ENCODE assay signal across 9 mouse cellular contexts in the genomic region with DNA sequence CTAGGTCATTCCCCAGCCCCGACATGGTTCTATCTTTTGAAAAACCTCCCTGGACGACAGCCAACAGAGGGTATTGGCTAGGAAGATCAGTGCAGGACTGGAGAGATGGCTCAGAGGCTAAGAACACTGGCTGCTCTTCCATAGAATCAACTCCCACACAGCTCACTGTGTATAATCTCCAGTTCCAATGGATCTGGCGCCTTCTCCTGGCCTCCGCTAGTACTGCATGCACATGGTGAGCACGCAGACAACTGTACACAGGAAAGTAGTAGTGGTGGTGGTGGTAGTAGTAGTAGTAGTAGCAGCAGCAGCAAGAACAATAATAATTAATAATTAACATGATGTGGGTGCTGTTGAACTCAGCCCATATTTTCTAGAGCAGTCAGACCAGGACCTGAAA.
DNase-seq lines count a peak whose midpoint lies in the region; ATAC-seq lines count a peak whose summit lies in the region.
"Had no signal": no experiment of that assay in that cellular context is flagged by ENCODE, and none has a peak within 500 bp of the region (broad histone marks: within the 10 kb centered on the region; RNA-seq: fewer than 3 reads in every experiment).

No protein-coding gene starts in this region.

- H3K27ac ChIP-seq in hindbrain, embryonic 10.5 days = no peak overlapping the region
- no peak overlapping the region for H3K27ac ChIP-seq in hindbrain, embryonic 12.5 days
- H3K27ac ChIP-seq: macrophage had no signal

- no peak overlapping the region for H3K4me3 ChIP-seq in hindbrain, embryonic 10.5 days
- H3K4me3 ChIP-seq in hindbrain, embryonic 12.5 days = no peak overlapping the region

- H3K9ac ChIP-seq in hindbrain, embryonic 12.5 days = no peak overlapping the region

- DNase-seq in hindbrain, embryonic 10.5 days (ENCODE audit: low spot score) = peak; percentile 49
- peak; percentile 10 for DNase-seq in urinary bladder, postnatal 14 days (ENCODE audit: low spot score)
- no peak for DNase-seq in urinary bladder, postnatal 10 days (ENCODE audit: low spot score)
- peak; percentile 46 for DNase-seq in kidney, postnatal 10 days
- DNase-seq in right cerebral cortex, adult 18-20 months = peak; percentile 53
- DNase-seq in spleen, postnatal 4 days (ENCODE audit: low spot score in 2 of 2) = no peak

- H3K4me1 ChIP-seq in hindbrain, embryonic 10.5 days (replicated peaks) = no peaks in the 10 kb centered on the region
- H3K4me1 ChIP-seq in hindbrain, embryonic 12.5 days = no peaks in the 10 kb centered on the region

- 50% methylated on average over 5 of the region's 5 CpGs for WGBS in hindbrain, embryonic 10.5 days
- WGBS in hindbrain, embryonic 12.5 days = 51% methylated on average over 5 of the region's 5 CpGs

- no peaks in the 10 kb centered on the region for H3K36me3 ChIP-seq in hindbrain, embryonic 10.5 days
- no peaks in the 10 kb centered on the region for H3K36me3 ChIP-seq in hindbrain, embryonic 12.5 days

- H3K4me2 ChIP-seq in hindbrain, embryonic 12.5 days (replicated peaks) = no peak overlapping the region

- no peak for ATAC-seq in hindbrain, embryonic 12.5 days (ENCODE audit: low FRiP score)
- ATAC-seq in activated CD4-positive, CD25-positive, alpha-beta regulatory T cell, adult 4 months = no peak

- H3K27me3 ChIP-seq in hindbrain, embryonic 10.5 days (ENCODE audit: insufficient read depth, poor library complexity, severe bottlenecking) = peaks cover 10% of the 10 kb centered on the region; the same call in 1 of the 2 replicates
- 0 out of 2 replicates have a peak, but pooled peaks cover 2% of the 10 kb centered on the region for H3K27me3 ChIP-seq in hindbrain, embryonic 12.5 days

- peaks cover 3% of the 10 kb centered on the region; the same call in 1 of the 2 replicates for H3K9me3 ChIP-seq in hindbrain, embryonic 10.5 days
- H3K9me3 ChIP-seq in hindbrain, embryonic 12.5 days (replicated peaks) = no peaks in the 10 kb centered on the region

Comparison
In these comparisons a context has a peak if more than half of its experiments do, and no peak if none do; other contexts are left out.
1. DNase-seq: peak in hindbrain, embryonic 10.5 days (single experiment), urinary bladder, postnatal 14 days (single experiment), kidney, postnatal 10 days (single experiment) and right cerebral cortex, adult 18-20 months (single experiment); none in urinary bladder, postnatal 10 days (single experiment) and spleen, postnatal 4 days (0 of 2).